Mouse (Mus musculus): ENCODE results near the gene D230025D16Rik.
"Not testable (repeated sequence)": the region's sequence is repeated elsewhere in the genome, so short reads cannot be mapped to it uniquely, and the experiment has no call there.

D230025D16Rik gene

DNA sequence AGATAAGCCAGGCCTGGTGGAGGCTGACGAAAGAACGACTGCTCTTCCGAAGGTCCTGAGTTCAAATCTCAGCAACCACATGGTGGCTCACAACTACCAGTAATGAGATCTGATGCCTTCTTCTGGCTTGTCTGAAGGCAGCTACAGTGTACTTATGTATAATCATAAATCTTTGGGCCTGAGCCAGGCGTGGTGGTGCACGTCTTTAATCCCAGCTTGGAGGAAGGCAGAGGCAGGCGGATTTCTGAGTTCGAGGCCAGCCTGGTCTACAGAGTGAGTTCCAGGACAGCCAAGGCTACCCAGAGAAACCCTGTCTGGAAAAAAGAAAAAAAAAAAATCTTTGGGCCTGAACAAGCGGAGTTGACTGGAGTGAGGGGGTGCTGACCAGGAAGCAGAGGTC, 66.4 kb downstream of the D230025D16Rik start:
- not testable (repeated sequence) for DNase-seq (ENCODE audit: extremely low spot score, low read depth, low spot score)

DNA sequence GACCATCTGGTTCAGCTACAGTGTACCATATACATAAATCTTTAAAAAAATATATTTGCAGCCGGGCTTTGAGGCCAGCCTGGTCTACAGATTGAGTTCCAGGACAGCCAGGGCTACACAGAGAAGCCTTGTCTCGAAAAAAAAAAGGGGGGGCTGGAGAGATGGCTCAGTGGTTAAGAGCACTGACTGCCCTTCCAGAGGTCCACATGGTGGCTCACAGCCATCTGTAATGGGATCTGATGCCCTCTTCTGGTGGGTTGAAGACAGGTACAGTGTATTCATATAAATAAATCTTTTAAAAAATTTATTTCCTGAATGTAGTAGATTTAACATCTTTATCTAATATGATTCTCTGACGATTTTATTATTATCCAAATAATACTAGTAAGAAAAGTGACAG, 66.9 kb downstream of the D230025D16Rik start:
- DNase-seq (ENCODE audit: extremely low spot score, low read depth, low spot score), result not testable (repeated sequence)

DNA sequence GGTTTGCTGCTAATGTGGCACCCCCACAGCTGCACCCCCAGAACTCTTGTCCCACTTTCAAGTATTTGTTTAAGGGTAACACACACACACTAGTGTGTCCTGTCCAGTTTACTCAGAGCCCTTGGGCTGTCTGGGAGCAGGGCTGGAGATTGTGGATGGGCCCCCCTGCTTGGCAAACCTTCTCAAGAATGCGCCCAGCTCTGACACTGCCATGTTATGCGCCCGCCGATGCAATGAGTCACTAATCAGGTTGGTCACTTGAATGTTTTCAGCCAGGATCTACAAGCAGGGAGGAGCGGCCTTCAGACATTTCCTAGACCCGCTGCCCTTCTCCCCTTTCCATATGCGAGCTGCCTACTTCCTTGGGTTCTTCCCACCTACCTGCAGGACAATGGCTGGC, 67.5 kb downstream of the D230025D16Rik start:
- DNase-seq (ENCODE audit: extremely low spot score, low read depth, low spot score), result no peak

DNA sequence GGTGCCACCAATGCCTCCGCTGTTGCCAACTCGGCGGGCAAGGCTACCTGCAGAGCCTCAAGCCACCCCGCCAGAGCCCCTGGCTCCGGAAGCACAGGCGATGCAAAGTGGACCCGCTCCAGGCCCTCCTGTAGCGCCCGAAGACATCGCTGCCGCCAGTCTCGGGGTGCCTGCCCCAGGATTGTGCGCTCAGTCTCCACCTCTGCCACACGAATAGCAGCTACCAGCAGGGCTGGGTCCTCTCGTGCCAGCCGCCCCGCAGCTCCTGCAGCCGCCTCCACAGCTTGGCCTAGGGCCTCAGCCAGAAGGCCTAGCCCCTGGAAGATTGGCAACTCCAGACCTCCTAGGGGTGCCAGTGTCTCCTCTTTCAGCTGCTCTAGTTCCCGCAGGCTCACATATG, 68.5 kb downstream of the D230025D16Rik start:
- DNase-seq (ENCODE audit: extremely low spot score, low read depth, low spot score), result no peak

DNA sequence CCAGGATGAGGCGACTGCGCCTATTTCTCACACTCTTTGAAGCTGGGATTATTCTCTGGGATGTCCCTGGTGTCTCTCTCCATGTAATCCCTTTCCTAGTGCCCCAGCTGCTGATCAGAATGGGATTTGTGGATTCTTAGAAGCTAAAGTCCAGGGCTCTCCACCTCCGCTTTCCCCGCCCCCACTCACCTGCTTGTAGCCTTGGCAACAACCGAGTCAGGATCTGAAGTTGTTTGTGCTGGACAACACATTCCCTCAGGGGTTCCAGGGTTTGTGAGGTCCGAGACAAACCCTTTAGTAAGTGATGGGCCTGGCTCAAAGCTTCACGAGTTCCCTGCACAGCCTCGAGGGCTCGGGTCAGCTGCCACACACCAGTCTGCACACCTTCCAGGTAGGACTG, 69.8 kb downstream of the D230025D16Rik start:
- no peak for DNase-seq (ENCODE audit: extremely low spot score, low read depth, low spot score)

DNA sequence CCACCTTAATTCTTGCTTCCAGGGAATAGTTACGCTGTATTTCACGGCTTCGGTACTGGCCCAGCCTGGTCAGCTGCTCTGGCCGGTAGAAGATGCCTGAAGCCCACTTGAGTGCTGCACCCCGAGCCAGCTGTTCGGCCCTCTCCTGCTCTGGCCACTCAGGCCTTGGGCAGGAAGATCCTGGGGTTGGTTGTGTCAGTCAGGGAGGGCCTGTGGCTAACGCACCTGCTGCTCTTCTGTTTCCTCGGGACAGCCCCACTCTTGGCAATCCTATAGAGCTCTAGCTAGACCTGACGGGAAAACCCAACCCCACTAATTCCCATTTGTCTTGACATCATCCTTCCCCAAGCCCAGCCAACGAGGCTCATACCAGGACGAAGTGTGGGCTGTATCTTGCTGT, 70.3 kb downstream of the D230025D16Rik start:
- no peak for DNase-seq (ENCODE audit: extremely low spot score, low read depth, low spot score)

DNA sequence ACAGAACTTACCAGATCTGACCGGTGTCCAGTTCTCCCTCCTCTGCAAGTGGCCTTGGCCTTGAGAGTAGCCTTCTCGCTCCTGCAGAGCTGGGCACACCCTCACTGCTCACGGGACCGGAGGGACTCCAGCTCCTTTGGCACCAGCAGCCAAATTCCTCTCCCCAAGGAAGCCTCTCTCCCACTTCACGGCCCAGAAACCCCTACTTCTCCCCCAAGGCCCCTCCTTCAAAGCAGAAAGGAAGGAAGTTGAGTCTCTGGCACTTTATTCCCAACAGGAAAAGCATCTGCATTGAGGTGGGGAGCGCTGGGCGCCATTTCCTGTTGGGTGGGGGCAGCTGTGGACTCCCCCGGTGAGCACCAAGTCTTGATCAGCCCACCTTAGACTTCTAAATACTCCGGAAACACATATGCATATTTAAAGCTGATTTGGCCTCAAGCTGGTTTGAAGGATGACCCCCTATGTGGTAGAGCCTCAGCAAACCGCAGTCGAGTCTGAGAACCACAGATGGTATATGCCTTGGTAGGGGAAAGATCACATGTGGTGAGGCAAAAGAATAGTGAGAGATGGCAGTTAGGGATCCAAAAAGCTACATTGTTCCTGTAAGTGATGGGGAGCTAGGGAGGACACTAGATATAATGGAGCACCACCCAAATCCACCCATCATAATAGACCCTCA, 71.1 kb downstream of the D230025D16Rik start, which contains the start of gene Exoc3l:
Exoc3l (minus strand) TSS at position 207 of the 679 bp plus-strand sequence.
- no peak for DNase-seq (ENCODE audit: extremely low spot score, low read depth, low spot score)

DNA sequence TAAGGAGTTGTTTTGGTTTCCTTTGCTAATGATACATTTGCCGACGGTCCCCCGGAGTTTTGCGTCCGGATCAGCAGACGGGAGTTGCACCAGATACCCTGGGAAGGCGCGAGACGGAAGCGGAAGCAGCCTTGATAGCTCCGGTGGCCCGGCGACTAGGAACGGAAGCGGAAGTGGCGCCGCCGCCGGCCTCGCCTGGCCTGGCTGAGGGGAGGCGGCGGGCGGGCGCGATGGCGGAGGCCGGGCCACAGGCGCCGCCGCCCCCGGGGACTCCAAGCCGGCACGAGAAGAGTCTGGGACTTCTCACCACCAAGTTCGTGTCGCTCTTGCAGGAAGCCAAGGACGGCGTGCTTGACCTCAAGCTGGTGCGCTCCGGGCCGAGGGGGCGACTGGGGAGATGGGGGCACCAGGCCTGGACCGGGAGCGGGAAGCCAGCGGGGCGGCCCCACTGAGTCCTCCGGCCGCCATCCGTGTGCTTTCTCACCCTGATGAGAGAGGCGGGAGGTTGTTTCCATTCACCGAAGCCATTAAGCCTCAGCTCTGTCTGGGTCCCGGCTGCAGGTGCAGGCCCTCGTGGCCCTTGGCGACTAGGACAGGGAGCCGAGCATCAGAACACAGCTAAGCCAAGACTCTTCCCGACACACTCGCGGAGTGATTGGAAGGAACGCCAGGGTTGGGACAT, 72.7 kb downstream of the D230025D16Rik start, which contains the start of gene E2f4:
E2f4 (plus strand) TSS at position 153 of the 682 bp plus-strand sequence.
- peak; percentile 61 for DNase-seq (ENCODE audit: extremely low spot score, low read depth, low spot score)

DNA sequence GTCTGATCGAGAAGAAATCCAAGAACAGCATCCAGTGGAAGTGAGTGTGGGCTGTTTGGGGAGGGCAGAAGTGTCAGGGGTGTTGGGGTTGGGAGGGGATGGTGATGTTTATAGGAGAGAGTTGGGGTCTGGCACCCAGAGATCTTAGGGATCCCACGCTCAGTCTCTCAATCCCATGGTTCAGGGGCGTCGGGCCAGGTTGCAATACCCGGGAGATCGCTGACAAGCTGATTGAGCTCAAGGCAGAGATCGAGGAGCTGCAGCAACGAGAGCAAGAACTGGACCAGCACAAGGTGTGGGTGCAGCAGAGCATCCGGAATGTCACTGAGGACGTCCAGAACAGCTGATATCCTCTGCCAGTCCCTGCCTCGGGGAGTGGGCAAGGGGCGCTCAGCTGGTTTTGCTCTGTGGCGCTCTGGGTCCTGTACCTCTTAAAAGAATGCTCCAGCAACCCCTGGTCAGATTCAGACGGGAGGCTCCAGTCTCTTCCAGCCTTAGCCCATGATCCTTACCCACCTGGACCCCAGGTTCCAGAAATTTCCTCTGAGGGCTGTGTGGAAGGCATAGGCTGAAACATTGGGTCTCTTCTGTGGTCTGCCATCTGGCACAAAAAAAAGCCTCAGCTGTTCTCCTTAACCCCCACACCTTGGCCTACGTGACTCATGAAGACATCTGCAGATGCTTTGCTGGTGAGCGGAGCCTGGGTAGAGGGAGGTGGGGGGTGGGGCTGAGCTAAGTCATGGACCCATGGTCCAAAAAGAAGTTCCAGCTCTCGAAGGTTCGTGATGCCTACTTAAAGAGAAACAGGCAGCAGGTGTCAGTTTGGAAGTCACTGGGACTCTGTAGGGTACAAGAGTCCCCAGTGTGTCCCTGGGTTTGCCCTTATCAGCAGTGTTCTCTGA, 73.7 kb downstream of the D230025D16Rik start:
- no peak for DNase-seq (ENCODE audit: extremely low spot score, low read depth, low spot score)

DNA sequence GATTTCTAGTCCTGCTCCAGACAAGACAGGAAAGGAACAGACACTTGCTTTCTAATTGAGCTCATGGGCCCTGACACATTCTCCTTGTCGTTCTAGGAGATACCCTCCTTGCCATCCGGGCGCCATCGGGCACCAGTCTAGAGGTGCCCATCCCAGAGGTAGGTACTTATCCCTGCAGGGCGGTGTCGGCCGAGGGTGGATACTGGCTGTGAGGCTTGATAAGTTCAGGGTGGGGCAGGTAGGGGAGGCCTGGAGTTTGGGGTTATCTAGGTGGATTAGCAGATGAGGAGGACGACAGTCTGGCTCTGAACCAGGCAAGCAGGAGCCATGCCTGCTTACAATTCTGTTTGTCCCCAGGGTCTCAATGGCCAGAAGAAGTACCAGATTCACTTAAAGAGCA, 75.0 kb downstream of the D230025D16Rik start:
- DNase-seq (ENCODE audit: extremely low spot score, low read depth, low spot score), result no peak
